Comparison of ENCODE assay signal across 43 mouse cellular contexts in the genomic region with DNA sequence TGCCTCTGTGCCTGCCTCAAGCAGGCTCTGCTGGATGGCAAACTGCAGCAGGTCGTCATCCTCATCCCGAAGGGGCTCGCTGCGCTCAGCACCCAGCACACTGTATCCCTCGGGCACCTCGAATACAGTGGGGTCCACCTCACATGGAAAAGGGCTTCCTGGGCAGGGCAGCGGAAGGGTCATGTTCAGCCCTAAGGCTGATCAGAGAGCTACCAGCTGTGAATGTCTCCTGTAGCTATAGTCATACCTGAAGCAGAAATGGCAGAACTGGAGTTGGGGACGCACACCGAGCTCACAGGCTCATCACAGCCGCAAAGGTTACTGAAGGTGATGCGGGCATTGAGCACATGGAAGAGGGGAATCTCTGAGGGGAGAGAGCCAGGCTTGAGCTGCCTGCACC. TPM values are rescaled to one million over a fixed set of nuclear protein-coding genes. Genes with fewer than 3 reads are reported as not detected.
"Had no signal": no experiment of that assay in that cellular context is flagged by ENCODE, and none has a peak within 500 bp of the region (broad histone marks: within the 10 kb centered on the region; RNA-seq: fewer than 3 reads in every experiment).

No protein-coding gene starts in this region.

- DNase-seq: left cerebral cortex, postnatal 4 days; liver; liver, embryonic 13.5 days; liver, postnatal 0 days; lung, adult 18-20 months; lung, adult 2 months; lung, embryonic 14.5 days; lung, postnatal 14 days; lung, postnatal 36 days; midbrain, embryonic 14.5 days had no signal

- H3K9ac ChIP-seq: limb, embryonic 12.5 days; limb, embryonic 13.5 days; limb, embryonic 15.5 days; liver, embryonic 12.5 days; liver, embryonic 13.5 days; liver, embryonic 14.5 days; liver, embryonic 15.5 days; liver, postnatal 0 days; lung, embryonic 14.5 days; lung, embryonic 15.5 days; midbrain, embryonic 12.5 days; midbrain, embryonic 13.5 days; midbrain, embryonic 15.5 days; neural tube, embryonic 12.5 days; neural tube, embryonic 13.5 days had no signal

- H3K4me3 ChIP-seq: limb, embryonic 10.5 days; limb, embryonic 12.5 days; limb, embryonic 13.5 days; limb, embryonic 15.5 days; liver, embryonic 12.5 days; liver, embryonic 13.5 days; liver, embryonic 15.5 days; lung, embryonic 15.5 days; megakaryocyte, embryonic 14.5 days; midbrain, embryonic 10.5 days; midbrain, embryonic 12.5 days; midbrain, embryonic 13.5 days; midbrain, embryonic 15.5 days; myocyte; neural tube, embryonic 12.5 days; neural tube, embryonic 13.5 days had no signal

- H3K9me3 ChIP-seq: limb, embryonic 10.5 days; limb, embryonic 12.5 days; limb, embryonic 15.5 days; liver, embryonic 12.5 days; liver, embryonic 13.5 days; liver, embryonic 15.5 days; lung, embryonic 15.5 days; midbrain, embryonic 10.5 days; midbrain, embryonic 15.5 days; neural tube, embryonic 12.5 days; neural tube, embryonic 13.5 days had no signal

- ATAC-seq: liver, embryonic 12.5 days; liver, postnatal 0 days; lung, postnatal 0 days; midbrain, embryonic 13.5 days; midbrain, embryonic 15.5 days; midbrain, embryonic 16.5 days had no signal

- H3K36me3 ChIP-seq: limb, embryonic 10.5 days; liver, embryonic 12.5 days; liver, embryonic 13.5 days; liver, embryonic 15.5 days; lung, embryonic 15.5 days had no signal

- H3K27ac ChIP-seq: limb, embryonic 10.5 days; limb, embryonic 12.5 days; limb, embryonic 13.5 days; limb, embryonic 15.5 days; liver, embryonic 12.5 days; liver, embryonic 13.5 days; liver, embryonic 14.5 days; liver, embryonic 15.5 days; lung, embryonic 15.5 days; macrophage; midbrain, embryonic 10.5 days; midbrain, embryonic 12.5 days; midbrain, embryonic 13.5 days; midbrain, embryonic 15.5 days; neural tube, embryonic 12.5 days; neural tube, embryonic 13.5 days had no signal

- H3K4me2 ChIP-seq: limb, embryonic 12.5 days; limb, embryonic 13.5 days; limb, embryonic 15.5 days; liver, embryonic 11.5 days; liver, embryonic 12.5 days; liver, embryonic 13.5 days; liver, embryonic 15.5 days; lung, embryonic 14.5 days; lung, embryonic 15.5 days; midbrain, embryonic 11.5 days; midbrain, embryonic 12.5 days; midbrain, embryonic 13.5 days; midbrain, embryonic 15.5 days; neural tube, embryonic 12.5 days; neural tube, embryonic 13.5 days had no signal

- H3K27me3 ChIP-seq: limb, embryonic 15.5 days; lung, embryonic 15.5 days had no signal

RNA-seq across cellular contexts. Expression of gene AC109138.7, which starts 56.8 kb away (rescaled TPM):
- total RNA-seq: left cerebral cortex, postnatal 14 days; left cerebral cortex, postnatal 25 days; left cerebral cortex, postnatal 36 days; left cerebral cortex, postnatal 4 days; liver, adult 2 months; megakaryocyte progenitor cell, adult 5-6 weeks; megakaryocyte, adult 5-6 weeks; midbrain, postnatal 0 days; monocyte, adult 5-6 weeks had no signal
- polyA plus RNA-seq: limb, embryonic 10.5 days; limb, embryonic 11.5 days; limb, embryonic 12.5 days; limb, embryonic 13.5 days; limb, embryonic 15.5 days; liver, adult 2 months; liver, embryonic 11.5 days; liver, embryonic 12.5 days; liver, embryonic 13.5 days; liver, embryonic 14.5 days; liver, embryonic 15.5 days; liver, embryonic 16.5 days; liver, postnatal 0 days; lung, adult 2 months; lung, embryonic 14.5 days; lung, embryonic 15.5 days; lung, embryonic 16.5 days; lung, postnatal 0 days; macrophage; midbrain, embryonic 10.5 days; midbrain, embryonic 11.5 days; midbrain, embryonic 12.5 days; midbrain, embryonic 13.5 days; midbrain, embryonic 14.5 days; midbrain, embryonic 15.5 days; midbrain, embryonic 16.5 days; midbrain, postnatal 0 days; myocyte; neural tube, embryonic 11.5 days; neural tube, embryonic 12.5 days; neural tube, embryonic 13.5 days had no signal
